Mouse (Mus musculus) heart, postnatal 36 days (tissue): ENCODE results near the gene Rassf8. TPM values are rescaled to one million over a fixed set of nuclear protein-coding genes. Genes with fewer than 3 reads are reported as not detected.

Experiments used
- DNase-seq, 2 experiments: peaks; one replicate each; pipeline ENCODE4 v3.0.0; 2021 to 2022
- intact Hi-C: fragments of 180-260 bp; cut with DNase I; formaldehyde crosslinking; loops from one replicate; pipeline ENCODE4 v1.15.1; 2025
- total RNA-seq, 2 experiments: library from RNA; stranded (reverse); gene quantifications; 2 replicates each; pipeline ENCODE4 v1.2.3; 2021

Rassf8 gene
- total RNA-seq, 2 experiments from 2014 or later = 48.9 to 51.9 TPM

DNA sequence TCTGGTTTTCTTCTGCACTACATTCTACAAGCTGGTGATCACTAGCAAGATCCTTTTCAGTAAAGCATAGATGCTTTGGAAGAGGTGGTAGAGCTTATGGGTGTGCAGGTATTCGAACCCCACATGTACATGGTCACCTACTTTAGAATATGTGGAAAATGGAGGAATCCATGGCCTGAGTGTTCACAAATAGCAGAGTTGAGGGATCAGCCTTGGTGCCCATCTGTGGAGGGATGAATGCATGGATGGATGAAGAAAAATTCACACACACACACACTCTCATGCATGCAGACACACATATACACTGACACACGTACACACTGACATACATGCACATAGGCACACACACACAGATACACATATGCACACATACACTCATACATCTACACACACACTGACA lies 27.9 kb downstream of the Rassf8 start:
- intact Hi-C loops = no loop called here
- no peak for DNase-seq

DNA sequence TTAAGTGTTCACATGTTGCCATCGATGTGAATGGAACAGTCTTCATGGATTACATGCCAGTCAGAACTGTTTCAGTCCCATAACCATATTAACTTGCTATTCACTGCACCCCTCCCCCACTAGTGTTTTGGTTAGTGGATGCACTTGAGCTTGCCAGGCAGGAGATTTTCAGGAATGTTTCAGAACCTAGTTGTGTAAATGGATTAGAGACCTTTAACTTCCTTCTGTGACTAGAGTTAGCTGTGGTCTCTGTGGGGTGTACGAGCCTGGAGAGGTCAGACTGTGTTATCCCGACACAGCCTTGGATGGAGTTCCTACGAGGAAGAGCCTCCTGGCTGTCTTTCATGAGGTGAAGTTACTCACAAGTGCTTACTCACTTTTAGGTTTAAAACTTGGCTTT lies 29.7 kb downstream of the Rassf8 start:
- intact Hi-C loops = no loop called here
- no peak for DNase-seq

DNA sequence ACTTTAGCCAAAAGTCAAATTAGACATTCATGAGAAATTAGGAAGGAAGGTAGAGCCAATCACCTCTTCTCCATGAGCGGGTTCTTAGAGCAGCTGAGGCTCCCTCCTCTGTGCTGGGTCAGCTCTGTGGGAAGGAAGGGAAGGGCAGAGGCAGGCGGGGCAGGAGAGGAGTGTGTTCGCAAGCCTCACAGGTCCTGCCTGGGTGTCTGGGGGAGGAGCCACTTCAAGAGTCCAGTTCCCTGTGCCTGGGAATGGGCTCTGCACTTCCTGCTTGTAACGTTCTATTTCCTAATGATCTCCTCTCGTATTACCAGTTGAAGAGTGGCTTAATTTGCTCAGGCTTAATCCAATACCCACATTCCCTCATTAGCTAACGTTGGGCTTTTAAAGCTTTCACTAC lies 32.8 kb downstream of the Rassf8 start:
- intact Hi-C loops = no loop called here
- no peak for DNase-seq

DNA sequence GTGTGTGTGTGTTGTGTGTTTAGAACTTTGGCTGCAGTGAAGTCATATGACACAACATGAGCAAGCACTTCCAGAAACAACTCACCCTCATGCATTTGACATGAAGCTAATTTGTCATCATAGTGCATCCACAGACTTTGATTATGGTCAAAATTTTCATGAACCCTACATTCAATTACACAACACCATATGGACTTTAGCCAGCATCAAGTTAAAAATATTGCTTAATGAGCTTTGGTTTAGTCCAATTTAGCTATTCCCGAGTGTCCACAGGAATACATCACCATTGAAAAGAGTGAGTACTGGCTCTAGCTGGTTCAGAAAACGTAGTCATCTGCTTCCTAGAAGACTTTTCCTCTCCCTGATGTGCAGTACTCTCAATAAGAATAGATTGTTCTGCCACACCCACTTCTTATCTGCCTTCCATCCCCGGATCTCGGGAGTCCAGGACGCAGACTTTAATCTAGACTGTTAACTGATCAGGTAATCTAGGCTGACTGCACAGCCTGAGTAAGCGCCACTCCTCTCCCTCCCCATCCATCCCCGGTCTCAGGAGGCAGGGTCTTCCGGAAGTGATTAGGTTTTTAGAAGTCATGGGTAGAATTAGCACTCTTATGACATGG lies 33.7 kb downstream of the Rassf8 start:
- no peak for DNase-seq
- intact Hi-C loops = no loop called here

DNA sequence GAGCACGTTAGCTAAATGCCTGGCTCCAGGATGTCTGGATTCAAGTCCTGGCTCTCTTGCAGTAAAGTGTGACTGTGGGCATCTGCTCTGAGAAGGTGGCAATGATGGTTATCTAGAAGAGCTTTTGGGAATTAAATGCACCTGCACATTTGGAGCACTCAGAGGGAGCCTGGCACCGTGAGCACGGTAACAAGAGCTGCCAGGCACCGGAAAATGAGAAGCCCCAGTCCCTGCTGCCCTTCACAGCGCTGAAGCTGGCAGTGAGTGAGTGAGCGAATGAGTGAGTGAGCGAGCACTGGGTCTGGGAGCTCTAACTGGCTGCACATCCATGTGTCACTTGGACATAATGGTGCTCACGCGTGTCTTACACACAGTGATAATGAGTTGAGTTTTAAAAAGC lies 34.7 kb downstream of the Rassf8 start:
- DNase-seq = no peak
- intact Hi-C loops = no loop called here

DNA sequence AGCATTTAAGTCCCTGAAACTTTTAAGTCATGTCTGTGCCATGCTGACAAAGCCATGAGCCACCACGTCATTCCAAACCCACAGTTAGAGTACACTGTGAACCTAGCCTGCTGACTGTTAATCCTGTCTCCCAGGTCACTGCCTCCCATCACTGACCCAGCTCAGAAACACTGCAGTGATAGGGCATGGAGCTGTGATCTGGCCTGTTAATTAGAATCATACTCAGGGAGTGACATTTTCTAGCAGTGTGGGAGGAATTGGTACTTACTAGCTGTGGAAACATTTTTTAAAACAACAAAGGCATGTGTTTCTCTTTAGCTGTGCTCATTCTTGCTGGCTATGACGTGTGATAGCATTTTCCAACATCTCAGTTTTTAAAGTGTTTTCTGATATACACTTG lies 35.4 kb downstream of the Rassf8 start:
- no peak for DNase-seq
- intact Hi-C loops = no loop called here

DNA sequence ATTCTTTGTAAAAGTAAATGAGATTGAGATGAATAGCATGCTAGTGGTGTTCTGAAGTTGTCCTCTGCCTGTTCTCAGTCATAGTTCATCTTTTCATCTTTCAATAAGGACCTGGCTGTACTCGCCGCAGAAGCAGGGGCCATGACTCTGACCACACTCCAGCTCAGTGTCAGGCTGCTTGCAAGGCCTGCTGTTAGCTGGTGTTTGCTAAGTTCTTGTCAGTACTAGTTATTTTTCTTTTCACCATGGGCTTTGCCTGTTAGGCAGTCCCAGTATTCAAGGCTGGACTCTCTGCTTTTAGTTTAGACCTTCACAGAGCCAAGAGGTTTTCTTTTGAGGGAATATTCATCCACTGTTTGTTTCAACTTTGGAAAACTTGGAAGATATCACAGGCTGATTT lies 40.8 kb downstream of the Rassf8 start:
- DNase-seq = no peak
- intact Hi-C loops = no loop called here

DNA sequence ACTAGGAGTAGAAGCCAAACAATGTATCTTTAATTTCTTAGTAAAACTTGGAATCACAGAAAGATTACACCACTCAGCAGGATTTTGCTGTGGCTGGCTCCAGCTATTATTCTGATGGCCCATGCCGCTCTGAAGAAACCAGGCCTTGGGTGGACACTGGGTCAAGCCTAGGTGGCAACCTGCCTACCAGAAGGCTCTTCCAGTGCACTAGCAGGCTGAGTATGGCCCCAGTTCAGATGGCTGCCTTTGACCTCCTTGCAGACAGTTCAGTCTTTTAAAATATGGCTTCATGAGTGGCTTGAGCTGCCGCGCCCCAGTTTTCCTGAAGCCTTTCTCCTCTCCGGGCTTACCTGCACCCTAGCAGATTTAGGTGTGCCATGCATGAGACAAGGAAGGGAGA lies 43.2 kb downstream of the Rassf8 start:
- DNase-seq = no peak
- intact Hi-C loops = loop anchor here (5.0 to 10.0 kb wide), 2 partner anchors 327 to 545 kb away; no protein-coding TSS in a partner anchor

DNA sequence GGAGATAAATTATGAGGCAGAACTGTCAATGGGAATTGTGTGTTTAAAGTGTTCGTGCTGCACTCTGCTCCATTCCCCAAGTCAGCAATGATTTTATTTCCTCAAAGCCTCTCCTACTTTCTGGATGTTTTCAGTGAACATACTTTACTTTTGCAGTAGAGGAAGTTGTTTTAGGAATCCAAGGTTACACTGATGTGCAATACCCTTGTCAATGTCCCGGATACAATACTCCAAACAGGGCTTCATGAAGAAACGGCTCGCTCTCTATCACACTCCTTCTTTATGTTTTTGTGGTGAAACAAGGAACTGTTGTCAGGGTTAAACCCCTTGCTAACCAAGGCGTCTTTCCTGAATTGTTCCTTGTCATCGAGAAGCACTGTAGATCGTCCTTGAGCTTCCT lies 45.8 kb downstream of the Rassf8 start:
- intact Hi-C loops = loop anchor here (2.0 to 10.0 kb wide), 5 partner anchors 44 to 548 kb away; no protein-coding TSS in a partner anchor
- no peak for DNase-seq

DNA sequence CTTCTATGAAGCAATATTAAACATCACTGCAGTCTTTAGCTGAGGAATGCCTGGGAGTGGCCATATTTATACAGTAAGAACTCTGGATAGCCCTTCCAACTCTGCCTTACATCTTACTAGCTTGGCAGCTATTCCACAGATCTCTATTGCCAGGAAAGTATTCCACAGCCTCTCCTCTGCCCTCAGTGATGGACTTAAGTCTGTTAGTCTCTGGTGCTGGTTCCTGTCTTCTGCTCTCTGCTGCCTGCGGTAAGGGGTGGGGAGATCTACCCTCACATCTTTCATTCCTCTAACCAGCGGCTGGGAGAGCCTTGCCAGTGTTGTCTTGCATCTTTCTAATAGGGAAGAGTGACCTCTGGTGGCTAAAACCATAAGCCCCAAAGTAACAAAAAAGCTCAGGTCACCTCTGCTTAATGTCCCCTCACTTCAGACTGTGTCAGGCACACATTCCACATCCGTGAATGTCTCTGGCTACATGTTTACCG lies 46.6 kb downstream of the Rassf8 start:
- peak; percentile 62 to 71 for DNase-seq
- intact Hi-C loops = loop anchor here (2.0 to 10.0 kb wide), 5 partner anchors 44 to 548 kb away; no protein-coding TSS in a partner anchor

DNA sequence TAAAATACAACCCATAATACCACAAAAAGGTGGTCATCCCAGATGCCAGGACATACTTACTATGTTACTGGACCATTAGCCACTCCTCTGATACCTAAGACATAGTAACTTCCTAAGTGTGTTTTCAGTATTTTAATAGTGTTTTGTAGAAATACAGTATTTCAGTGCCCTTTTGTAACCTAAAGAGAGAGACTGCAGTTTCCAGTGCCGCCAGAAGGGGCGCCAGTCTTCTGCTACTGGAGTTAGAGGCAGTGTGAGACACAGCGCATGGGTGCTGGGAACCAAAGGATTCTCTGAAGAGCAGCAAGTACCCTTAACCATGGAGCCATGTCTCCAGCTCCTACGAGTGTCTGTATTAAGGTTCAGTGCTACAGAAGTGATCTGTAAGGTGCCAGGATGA lies 48.1 kb downstream of the Rassf8 start:
- intact Hi-C loops = loop anchor here (2.0 to 10.0 kb wide), 3 partner anchors 332 to 550 kb away; no protein-coding TSS in a partner anchor
- DNase-seq = no peak

DNA sequence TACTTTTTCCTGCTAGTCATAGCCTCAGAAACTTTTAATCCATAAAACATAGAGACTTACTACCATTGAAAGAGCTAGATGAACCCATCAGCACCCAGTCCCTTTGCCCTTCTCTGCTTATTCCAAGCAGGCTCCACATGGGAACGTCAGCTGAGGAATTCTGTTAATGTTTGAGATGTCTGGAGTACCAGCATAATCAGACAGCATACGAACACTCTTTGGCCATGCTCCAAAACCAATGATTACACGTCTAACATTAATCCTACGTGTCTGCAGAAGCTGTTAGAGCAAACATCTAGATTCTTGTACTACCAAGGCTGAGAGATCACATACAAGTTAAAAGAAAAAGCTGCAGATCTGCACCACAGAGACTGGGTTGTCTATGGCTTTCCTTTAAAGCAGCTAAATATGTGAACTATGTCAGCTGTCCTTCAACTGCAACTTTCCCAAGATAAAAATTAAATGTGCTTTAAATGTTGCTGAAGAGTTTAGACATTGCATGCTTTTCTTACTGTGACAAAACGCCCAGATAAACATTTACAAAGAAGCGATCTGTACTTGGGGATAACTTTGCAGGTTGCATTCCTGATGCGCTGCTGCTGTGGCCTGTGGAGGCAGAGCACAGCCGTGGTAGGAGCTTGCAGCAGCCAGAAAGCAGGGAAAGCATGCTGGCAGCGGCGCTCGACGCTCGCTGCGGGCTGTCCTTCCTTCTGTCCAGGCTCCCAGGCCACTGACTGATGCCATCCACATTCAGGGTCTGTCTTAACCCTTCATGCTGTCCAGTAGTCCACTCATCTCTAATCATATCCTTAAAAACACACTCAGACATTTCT lies 49.9 kb downstream of the Rassf8 start:
- DNase-seq = no peak
- intact Hi-C loops = loop anchor here (10.0 kb wide), 1 partner anchor 552 kb away; no protein-coding TSS in a partner anchor

DNA sequence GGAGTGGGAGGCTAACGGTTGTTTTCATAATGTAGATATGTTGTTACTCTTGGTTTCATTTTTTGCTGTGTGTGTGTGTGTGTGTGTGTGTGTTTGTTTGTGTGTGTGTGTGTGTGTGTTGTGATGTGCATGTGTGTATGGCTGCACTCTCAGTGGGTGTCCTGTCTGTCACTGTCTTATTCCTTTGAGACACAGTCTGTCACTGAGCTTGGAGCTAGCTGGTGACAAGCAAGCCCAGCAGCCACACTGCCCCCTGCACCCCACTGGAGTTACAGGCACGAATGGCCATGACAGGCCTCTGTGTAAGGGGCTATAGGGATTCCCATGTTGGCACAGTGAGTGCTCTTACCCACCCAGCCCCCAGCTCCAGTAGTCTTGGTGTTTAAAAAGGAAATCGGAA lies 51.1 kb downstream of the Rassf8 start:
- no peak for DNase-seq
- intact Hi-C loops = loop anchor here (10.0 kb wide), 1 partner anchor 553 kb away; no protein-coding TSS in a partner anchor

DNA sequence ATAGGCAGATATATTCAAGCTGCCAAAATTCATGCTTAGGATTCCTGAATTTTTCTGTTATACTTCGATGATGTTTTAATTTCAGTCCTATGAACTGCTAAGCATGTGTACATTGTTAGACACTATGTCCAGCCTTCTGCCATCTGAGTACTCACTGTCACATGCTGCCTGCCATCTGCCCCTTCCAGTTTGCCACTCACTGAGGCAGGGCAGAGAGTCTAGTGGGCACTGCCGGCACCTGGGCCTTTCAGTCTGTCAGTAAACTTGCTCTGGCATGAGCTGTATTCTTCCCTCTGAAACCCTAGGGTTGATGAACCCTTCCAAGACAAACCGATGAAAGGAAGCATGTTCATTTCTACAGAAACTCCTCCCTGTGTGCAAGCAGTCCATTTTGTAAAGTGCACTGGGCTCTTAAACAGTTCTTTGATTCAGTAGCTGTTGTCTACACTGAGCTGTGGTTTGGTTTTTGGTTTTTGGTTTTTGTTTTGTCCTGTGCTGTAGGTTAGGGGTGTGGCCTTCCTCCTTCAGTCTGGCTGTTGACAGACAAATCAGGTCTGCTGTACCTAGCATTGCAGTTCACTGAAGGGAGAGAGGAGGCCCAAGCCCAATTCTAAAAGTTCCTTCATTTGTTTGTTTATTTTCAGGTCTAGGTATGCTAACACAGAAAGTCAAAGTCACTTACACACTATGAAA lies 55.4 kb downstream of the Rassf8 start:
- intact Hi-C loops = no loop called here

DNA sequence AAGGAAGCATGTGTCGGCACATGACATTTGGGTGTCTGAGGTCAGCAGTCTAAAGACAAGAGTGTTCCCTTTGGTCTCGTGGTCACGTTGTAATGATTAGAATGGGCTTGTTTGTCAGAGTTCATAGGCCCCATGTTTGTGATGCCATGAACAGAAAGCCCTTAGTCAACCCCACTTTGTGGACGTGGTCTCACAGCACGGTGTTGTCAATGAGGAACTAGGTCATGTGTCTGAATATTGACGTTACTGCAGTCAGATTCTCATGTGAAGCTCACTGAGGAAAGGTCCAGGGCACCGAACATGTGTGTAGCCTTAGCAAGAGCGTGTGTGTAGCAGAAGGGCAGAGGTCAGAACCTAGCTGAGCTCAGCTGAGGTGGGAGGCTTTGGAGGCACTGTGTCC lies 56.3 kb downstream of the Rassf8 start:
- DNase-seq = no peak
- intact Hi-C loops = no loop called here

More for the DNA sequence above, 55.4 kb downstream of the Rassf8 start:
- DNase-seq = no peak

DNA sequence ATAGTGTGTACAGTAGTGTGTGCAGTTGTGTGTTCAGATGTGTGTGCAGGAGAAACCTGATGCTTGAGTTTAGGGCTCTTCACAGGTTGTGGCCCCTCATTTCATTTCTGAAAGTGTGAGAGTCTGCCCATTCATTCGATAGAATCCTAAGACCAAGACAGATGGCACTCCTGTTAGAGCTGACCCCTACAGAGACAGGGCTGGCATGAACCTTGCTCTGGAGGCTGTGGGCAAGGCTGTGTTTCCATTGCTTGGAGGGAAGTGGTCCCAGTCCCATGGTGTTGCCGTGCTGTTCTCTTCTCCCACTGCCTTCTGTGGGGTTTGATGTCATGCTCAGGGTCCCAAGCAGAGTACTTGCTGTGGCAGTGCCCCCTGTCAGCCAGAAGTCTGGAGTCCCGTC lies 57.7 kb downstream of the Rassf8 start:
- no peak for DNase-seq
- intact Hi-C loops = no loop called here

DNA sequence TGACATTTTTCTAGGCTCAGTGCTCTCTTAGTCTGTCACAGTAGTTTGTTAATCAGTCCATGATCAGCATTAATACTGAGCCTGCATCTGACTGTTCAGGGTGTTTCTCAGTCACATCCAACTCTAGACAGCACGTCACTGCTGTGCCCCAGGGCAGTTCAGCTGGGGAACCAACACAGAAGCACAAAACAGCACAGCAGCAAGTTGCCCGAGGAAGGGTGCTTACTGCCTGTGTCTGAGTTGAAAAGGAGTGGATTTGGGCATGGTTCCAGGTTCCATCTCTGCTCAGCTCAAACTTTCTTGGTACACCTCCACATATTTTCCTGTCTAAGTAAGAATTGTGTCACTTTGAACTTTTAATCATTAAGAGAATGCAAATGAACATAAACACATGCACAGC lies 60.2 kb downstream of the Rassf8 start:
- no peak for DNase-seq
- intact Hi-C loops = no loop called here

DNA sequence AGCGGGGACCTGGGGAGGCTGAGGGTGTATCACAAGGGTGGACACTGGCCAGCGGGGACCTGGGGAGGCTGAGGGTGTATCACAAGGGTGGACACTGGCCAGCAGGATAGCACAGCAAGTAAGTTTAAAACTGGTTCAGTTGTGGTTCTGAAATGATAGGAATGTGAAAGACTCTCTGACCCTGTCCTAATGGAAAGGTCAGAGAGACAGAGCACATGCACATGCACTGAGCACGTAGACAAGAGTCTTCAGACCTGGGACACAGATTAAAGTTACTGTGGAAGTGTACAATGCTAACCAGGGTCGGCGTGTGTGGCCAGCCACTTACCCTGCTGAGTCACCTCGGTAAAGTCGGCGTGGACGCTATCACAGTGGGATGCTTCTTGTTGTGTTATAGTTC lies 61.4 kb downstream of the Rassf8 start:
- intact Hi-C loops = no loop called here
- DNase-seq = no peak

DNA sequence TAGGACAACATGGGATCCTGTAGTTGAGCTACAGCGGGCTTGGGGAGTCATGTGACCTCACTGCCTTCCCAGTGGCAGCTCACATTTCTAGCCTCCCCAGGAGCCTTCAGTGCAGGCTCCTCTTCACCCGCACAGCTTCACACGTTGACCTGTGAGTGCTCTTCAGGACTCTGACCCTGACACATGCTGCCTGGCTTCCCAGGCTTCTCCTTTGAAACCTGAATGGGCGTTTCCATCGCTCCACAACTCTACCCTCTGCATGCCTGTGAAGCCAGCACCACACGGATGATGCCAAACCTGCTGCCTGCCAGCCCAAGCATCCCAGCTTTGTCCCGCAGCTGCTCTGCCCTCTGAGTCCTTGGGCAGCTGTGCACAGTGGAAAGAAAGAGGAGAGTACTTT lies 63.0 kb downstream of the Rassf8 start:
- no peak for DNase-seq
- intact Hi-C loops = no loop called here

DNA sequence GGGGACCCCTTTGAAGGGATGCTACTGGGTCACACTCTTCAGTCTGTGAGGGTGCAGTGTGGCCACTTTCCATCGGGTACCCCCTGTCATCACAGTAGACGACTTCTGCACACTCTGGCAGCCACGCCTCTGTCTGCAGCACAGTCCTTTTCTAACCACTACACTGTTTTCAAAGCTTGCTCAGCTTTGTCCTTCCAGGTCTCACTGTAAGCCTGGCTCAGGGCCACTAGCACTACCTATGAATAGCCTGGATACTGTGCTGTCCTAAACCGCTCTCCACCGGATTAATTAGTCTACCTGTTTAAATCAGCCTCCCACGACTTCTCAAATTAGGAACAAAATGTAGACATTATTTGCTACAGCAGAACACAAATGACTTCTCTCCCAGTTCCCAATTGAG lies 63.5 kb downstream of the Rassf8 start:
- intact Hi-C loops = no loop called here
- no peak for DNase-seq

DNA sequence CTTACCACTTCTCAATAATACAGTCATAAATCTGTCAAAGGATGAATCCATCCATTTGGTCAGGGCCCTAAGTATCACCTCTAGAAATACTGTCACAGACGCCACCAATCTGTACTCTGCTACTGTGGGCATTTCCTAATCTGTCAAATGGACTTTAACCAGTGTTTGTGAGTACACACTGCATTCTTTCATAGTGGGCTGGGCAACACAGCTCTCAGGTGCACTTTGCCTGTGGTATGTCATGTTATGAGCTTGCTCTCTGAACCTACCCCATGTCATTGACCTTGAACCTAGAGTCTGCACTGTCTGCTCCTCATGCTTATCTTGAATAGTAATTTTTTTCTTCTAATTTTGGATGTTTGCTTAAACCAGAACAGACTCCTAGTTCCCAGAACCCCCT lies 64.6 kb downstream of the Rassf8 start:
- no peak for DNase-seq

More for the DNA sequence above, 64.6 kb downstream of the Rassf8 start:
- intact Hi-C loops = no loop called here
